Mouse (Mus musculus) olfactory bulb, adult 2 months (tissue): ENCODE results near the gene Olfr821.
"Not testable (repeated sequence)": the region's sequence is repeated elsewhere in the genome, so short reads cannot be mapped to it uniquely, and the experiment has no call there.

Source experiments
- CTCF ChIP-seq: fragments of 200-500 bp; IDR thresholded peaks from 2 replicates; pipeline ENCODE4 v1.5.1; 2012; ENCODE audit warnings: low read depth, mild to moderate bottlenecking, low read length, moderate library complexity; ENCODE audit not compliant: insufficient read depth
- POLR2A ChIP-seq: fragments of 200-500 bp; IDR thresholded peaks from 2 replicates; pipeline ENCODE4 v1.6.1; 2012; ENCODE audit warnings: mild to moderate bottlenecking, low read depth, low read length, moderate library complexity; ENCODE audit not compliant: insufficient read depth

DNA sequence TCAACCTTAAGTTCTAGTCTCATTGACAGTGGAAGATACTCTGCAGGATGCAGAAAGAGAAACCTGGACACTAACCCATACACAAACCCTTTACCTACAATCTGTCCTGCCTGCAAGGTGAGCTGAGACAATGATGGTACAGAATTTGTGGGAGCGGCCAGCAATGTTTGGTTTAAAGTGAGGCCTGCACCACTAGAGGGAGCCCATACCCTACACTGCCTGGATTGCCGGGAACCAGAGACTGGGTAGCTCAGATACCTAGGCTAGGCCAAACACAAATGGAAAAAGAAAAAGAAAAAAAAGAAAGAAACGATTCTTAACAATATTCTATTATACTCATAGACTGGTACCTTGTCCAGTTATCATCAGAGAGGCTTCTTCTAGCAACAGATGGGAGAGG, 48.3 kb upstream of the Olfr821 start:
- not testable (repeated sequence) for TF ChIP-seq CTCF, POLR2A
